Mouse (Mus musculus) heart, postnatal 4 days (tissue): ENCODE results near the gene Serhl. TPM values are rescaled to one million over a fixed set of nuclear protein-coding genes. Genes with fewer than 3 reads are reported as not detected.

ENCODE experiments used
- DNase-seq: peaks from one replicate; pipeline ENCODE4 v3.0.0; 2021
- total RNA-seq, 2 experiments: library from RNA; stranded (reverse); gene quantifications; 2 replicates each; pipeline ENCODE4 v1.2.3; 2021

Serhl gene
- total RNA-seq, 2 experiments from 2014 or later, result 73.2 to 74.7 TPM

GRCm38 (mm10) chr15:83164971-83165471, 75.7 kb downstream of the Serhl start:
- peak; percentile 81 for DNase-seq

DNA sequence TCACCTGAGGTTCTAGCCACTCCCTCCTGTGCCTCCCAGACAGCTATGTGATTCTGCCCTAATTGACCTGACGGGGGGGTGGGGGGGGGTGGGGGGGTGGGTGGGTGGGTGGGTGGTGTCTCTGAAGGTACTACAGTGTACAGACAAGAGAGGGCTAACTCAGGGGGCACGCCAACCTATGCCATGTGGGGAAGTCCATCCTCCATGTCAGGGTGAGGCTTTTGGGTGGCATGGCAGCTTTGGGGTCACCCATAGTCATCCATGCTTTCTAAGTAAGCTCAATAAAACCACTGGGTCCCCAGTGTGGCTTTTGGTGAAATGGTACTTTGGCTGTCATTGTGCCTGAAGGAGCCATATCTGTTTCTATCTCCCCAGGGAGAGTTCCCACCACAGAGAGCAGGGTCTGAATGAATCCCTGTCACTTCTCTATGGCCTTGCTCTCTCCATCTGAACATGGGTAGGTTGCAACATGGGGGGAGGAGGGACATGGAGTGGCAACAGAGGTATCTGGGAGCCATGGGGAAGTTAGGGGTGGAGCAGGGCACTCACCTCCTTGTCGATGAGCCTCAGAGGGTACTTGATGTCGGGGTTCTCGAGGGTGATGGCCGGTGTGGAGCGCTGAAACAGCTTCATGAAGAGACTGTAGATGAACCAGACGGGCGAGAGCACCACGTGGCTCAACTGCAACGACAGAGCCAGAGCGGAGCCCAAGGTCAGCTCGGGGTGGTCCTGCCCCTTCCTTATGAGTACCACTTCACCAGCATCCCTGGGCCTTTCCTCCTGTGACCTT, 76.4 kb downstream of the Serhl start:
- DNase-seq, result no peak

Other genes with a start within 250 kb of the Serhl start
- gene Tcf20, start 101.6 kb upstream of the Serhl start, total RNA-seq, result 10 to 100 TPM; 71.1 to 78.7 TPM
- gene Nfam1, start 56.2 kb upstream of the Serhl start, total RNA-seq, result 1 to 10 TPM in 1 of 2 experiments, under 1 TPM in 1; 0.98 to 1.4 TPM
- gene Rrp7a, start 33.3 kb downstream of the Serhl start, total RNA-seq, result 10 to 100 TPM; 54.6 to 56.3 TPM
- gene Poldip3, start 59.9 kb downstream of the Serhl start, total RNA-seq, result 10 to 100 TPM; 52.6 to 58.4 TPM
- gene Cyb5r3, start 83.1 kb downstream of the Serhl start, total RNA-seq, result 100 to 1,000 TPM; 135 to 141 TPM
- 1 to 10 TPM; 3.4 to 4.1 TPM for gene A4galt, start 162.3 kb downstream of the Serhl start, total RNA-seq